Mouse (Mus musculus) right cerebral cortex, postnatal 25 days (tissue): Measurements from ENCODE around the gene Pnkd.
A peak's percentile ranks its signal among the peaks of the same experiment; 100 is the strongest.

Source experiments
- DNase-seq: peaks from one replicate; pipeline ENCODE4 v3.0.0; 2022

The Pnkd gene

DNA sequence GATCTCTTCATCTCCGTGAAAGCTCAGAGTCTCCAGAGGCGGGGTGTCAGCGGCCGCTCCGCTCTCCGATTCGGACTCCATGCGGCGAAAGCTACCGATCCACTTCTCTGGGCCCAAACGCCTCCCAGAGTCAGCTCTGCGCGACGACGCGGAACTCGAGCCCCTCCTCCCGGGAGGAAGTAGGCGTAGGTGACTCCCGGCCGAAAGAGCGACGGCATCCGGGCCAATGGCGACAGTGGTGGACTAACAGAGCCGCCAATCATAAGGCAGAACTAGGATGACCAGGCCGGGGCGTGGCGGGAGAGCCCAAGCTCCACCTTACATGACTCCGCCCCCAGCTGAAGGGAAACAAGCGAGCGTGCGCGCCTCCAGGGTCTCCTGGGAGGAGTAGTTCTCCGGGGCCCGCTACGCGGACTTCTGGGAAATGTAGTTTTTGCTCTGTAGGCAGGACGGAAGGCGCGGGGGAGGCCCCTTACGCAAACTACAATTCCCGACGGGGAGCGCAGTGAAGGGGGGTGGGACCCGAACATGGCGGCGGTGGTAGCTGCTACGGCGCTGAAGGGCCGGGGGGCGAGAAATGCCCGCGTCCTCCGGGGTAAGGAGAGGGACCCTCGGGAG, at the start of gene Pnkd, which contains the start of gene Aamp:
TSS of gene Pnkd (plus strand) at position 388 of the 618 bp plus-strand sequence.
TSS of gene Aamp (minus strand) at position 196 of the 618 bp plus-strand sequence.
- peak; percentile 100 for DNase-seq

DNA sequence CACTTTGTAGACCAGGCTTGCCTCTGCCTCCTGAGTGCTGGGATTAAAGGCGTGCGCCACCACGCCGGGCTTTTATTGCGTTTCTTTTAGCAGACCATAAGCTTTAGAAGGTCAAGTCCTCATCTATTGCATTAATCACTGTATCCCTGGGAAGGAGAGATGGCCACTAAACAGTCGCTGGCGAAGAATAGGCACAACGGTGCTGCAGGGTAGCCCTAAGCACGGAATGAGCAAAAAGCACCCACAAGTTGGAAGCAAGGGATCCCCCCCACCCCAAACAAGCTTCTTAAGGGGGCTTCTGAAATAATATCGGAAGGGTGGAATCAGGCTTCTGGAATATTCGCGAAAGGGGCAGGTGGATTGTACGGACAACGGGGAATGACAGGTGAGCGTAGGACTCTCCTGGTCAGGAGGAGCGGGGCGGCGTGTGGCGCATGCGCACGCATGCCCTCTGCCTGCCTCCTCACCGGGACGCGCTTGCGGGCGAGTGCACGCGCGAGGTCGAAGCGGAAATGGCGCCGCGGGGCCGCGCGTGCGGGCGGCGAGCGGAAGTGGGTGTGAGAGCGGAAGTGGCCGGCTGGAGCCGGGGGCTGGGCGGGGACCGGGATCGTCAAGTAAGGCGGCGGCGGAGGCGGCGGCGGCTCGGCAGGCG, 48.7 kb upstream of the Pnkd start, which contains the start of gene Arpc2:
TSS of gene Arpc2 (plus strand) at position 147 of the 652 bp plus-strand sequence.
- DNase-seq, result peak; percentile 98

DNA sequence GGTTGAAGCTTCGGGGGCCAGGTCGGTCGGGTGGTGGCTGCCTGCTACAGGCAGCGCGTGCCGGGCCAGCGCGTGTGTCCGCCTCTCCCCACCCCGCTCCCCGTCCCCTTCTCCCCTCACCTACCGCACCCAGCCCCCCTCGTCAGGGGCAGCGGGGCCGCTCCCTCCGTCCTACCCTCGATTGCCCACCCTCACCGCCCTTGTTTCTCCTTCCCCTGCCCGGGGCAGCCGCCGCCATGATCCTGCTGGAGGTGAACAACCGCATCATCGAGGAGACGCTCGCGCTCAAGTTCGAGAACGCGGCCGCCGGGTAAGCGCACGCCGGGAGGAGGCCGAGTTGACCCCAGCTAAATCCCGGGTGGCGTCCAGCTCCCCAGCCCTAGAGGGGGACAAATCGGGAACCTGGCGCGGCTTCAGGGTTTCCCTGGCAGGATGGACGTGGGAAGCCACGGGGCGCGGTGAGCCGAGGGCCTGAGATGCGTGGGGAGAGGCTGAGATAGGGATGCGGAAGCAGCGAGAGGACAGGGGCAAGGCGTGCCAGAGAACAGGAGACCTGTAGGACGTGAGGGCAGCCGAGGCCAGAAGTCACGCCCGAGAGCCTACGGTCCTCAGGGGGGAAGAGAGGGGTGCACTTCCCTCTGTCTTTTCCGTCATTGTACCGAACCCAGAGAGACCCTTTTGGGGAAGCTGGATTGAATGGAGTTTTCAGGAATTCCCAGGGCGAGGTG, 48.0 kb upstream of the Pnkd start:
- DNase-seq, result peak; percentile 37

DNA sequence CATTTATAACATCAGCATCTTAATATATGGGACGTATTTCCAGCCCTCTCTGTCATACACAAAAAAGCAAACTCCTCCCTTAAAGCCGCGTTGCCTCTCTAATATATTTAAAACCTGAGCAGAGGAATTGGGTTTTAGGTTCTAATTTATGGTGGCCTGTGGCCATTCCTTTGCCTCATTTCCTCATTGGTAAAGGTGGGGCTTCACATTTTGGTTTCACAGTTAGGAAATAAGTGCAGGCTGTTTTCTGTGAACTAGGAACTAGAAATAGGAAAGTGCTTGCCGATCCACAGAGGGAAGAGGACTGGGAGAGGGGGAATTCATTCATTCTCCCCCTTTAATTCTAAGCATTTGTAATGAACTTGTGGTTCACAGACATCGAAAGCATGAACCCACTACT, 47.1 kb upstream of the Pnkd start:
- DNase-seq, result no peak

DNA sequence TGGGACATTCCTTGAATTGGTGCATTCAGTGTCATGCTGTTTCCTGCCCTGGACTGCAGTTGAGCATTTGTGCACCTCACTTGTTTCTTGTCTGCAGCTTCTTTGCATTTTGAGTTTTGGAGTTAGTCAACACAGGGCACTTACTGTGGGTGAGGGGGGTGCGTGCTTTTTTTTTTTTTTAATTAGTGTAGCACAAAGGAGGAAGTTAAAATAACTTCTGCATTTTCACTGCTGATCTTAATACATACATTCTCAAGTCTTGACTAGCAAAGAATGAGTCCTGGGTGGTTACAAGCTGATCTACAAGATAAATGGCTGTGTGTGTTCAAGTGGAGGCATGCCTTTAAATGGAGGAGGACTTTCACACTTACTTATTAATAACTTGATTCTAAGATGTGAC, 46.6 kb upstream of the Pnkd start:
- no peak for DNase-seq

DNA sequence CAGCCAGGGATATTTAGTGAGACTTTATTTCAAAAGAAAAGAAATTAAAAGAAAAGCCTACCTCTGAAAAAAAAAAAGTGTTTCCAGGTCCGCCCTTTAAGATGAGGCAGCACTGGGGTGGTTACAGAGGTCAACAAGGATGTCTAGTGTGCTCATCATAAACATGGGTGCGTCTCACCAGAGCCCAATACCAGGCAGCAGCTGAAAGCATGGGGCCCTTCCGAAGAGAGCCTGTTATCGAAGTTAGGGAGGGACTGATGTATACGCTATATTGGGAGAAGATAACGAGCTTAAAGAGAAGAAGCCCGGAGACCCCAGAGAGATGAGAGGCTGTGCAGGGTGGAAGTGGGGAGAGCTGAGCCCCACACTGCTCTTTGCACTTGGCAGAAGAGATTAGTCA, 45.6 kb upstream of the Pnkd start:
- no peak for DNase-seq

DNA sequence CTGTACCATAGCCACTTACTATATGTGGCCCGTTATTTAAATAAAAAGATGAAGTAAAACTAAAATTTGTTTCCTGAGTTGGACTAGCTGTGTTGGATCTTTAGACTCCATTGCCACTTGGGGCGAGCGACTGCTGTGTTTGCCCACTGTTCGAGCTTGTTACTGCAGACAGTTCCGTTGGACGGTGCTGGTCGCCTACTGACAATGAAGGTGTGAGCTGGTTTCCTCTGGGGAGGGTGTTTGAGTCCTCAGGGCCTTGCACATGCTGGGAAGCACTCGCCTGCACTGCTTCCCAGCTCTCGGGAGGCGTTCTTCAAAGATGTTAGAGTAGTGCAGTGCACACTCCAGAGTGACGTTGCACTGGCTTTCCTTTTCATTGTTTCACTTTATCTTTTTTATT, 45.1 kb upstream of the Pnkd start:
- peak; percentile 45 for DNase-seq

DNA sequence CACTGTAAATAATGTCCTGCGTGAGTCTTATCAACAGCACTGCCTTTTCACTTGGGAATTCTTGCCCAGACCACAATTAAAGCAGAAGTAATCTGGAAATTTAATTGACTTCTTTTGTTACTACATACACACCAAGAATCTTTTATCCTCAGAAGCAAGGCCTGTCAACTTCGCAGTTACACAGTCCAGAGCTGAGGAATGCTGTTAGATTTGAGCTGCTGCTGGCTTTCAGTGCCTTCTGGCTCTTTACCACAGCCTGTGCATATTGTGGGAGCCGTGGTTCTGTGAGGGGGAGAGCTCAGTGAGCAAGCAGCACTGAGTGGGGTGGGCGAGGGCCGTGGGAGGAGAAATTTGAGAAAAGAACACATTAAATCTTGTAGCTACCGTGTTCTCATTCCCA, 44.4 kb upstream of the Pnkd start:
- peak; percentile 78 for DNase-seq

DNA sequence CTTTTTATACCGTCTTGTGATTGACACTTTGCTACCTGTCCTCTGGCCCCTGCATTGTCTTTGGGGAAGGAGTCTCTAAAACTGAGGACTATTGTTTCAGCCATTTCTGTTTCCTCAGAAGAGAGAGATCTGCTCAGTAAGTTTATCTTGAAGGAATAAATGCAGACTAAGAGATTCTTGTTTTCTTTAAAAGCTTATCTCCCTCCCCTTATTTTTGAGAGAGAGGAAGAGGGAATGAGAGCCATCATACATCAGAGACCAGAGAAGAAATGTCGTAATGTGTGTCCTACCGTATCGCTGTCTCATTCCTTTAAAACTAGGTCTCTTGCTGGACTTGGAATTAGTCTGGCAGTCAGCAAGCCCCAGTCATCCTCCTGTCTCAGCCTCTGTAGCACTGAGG, 43.9 kb upstream of the Pnkd start:
- DNase-seq, result no peak

DNA sequence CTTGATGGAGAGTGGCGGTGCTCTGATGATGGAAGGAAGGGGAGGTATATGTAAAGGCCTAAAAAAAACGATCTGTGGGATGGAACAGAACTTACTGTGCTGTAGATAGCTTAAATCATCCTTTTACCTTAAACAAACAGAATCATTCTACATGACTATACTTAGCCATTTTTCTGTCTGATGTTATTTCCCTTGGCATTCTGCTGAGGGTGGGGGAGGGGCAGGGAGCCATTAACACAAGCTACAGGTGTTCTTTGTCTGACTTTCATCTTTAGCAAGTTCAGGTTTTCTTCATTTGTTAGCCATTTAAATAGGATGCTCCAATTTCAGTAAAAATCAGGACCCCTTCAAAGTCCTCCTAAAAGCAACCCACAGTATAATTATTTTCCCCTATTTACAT, 39.2 kb upstream of the Pnkd start:
- no peak for DNase-seq

DNA sequence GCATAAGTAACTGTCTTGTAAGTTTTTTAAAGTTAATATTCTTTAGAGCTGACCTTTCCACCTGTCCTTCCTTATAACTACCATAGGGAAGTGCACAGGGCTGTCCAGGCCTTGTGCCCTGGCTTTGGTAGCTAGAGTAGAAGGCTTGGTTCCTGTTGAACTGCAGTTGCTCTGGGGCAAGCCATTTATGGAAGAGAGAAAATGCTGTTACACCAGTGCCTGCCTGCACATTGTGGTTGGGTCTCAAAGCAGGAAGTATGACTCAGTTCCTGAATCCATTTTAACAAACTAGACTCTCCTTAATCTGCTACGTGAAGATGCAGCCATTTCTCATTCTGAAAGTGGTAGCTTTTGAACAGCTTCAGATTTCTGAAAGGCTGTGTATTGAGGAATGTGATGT, 35.9 kb upstream of the Pnkd start:
- DNase-seq, result no peak

DNA sequence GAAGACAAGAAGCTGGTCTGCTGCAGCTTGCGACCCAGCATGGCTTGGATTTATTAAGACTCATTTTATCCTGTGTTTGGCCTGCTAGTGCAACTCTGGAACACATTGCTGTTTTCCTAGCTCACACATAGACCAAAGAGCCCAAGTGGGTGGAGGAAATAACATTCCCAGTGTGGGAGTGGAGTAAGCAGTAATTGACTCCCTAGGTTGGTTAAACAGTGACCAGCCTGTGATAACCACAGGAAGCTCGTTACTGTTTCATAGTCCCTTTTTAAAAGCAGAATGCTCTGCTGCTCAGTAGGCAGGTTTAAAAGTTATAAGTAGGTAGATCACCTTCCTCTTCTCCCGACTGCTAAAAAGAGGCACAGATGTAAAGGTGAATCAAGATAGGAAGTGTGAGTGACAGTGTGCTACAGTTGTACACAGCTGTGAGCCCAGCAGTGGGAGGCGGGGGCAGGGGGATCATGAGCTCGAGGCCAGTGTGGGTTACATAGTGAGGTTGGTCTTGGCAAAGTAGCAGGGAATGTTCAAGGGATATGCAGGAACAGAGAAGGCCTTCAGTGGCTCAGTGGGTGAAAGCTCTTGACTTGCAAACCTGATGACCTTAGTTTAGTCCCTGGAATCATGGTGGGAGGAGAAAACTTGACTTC, 35.3 kb upstream of the Pnkd start:
- no peak for DNase-seq

DNA sequence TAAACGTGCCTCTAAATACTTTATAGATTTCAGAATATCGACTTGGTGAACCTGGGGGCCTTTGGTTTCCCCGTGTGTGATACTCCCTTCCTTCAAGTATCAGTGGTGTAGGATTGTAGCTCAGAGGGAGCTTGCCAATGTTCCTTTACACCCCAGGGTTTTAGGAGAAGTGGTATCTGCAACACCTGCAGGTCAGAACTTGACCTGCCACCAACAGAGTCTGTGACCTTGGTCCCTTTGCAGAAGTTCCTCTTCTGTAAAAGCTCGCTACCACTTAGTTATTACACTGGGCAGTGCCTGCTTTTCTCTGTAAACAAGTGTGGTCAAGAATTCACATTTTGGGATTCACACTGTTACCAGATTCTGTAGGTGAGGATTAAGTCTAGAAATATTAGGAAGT, 34.6 kb upstream of the Pnkd start:
- no peak for DNase-seq

DNA sequence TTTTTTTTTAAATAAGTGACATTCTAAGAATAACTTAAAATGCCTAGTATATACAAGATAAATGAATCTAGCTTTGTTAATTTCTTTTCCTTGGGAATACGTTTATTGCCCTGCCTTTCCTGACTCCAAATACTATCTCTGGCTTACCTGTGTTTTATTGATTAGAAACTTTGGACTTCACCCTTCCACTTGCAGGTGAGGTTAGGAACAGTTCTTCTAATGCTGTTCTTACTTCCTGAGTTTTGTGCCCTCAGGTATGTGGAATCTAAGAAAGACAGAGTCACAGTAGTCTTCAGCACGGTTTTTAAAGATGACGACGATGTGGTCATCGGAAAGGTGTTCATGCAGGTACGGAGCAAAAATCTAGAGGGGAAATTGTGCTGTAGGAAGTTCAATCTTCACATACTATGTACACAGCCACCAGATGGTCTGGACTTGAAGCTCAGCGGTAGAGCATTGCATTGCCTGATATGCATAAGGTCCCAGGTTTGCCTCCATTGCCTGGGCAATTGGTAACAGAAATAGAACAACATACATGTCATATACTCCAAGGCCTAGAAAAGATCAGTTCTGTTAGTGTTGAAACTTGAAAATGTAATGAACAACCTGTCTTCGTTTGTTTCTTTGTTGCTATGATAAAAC, 28.9 kb upstream of the Pnkd start:
- DNase-seq, result no peak

DNA sequence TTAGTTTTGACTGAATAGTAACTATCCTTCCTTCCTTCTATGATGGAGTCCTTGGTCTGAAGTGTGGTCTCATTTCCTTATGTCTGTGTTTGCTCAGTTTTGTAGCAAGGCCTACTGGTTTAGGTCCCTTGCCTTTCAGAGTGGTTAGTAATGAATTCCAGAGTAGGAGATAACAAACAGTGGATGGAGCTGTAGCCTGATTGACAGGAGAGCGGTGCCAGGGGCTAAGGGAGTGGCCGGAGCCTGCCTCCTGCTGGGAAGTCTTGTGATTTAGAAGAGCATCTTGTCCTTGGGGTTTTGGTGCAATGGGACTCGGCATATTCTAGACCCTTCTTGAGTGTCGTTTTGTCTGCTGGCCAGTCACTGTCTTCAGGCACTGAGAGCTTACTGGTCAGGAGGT, 27.9 kb upstream of the Pnkd start:
- no peak for DNase-seq

DNA sequence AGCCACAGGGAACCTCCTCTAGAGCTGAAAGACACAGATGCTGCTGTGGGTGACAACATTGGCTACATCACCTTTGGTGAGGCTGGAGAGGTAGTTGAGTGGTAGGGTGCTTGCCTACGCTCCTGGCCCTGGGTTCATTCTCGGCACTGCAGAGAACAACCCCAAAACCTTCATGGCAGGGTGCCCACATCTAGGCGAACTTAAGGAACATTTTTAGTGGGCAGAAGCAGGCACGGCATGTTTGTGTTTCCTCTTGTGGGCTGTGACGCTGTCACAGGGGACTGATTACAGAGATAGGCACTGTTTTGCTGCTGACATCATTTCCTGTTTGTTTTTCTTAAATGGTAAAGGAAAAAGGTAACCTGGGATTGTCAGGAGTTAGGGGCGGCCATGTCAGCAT, 22.2 kb upstream of the Pnkd start:
- DNase-seq, result no peak

DNA sequence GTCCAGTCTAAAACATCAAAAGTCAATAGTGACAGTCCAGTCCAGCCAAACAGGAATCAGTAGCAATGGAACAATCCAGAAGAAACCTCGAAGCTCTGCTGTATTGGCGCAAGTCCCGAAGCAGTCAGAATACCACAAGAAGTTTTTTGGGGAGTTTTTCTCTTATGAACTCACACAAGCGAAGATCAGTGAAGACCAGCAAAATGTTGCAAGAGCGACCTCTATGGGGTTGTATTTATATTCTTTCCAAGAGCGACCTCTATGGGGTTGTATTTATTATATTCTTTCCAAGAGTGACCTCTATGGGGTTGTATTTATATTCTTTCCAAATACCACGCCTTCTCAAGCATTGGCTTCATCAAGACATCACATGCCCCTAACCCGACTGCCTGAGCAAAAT, 16.0 kb upstream of the Pnkd start:
- no peak for DNase-seq

DNA sequence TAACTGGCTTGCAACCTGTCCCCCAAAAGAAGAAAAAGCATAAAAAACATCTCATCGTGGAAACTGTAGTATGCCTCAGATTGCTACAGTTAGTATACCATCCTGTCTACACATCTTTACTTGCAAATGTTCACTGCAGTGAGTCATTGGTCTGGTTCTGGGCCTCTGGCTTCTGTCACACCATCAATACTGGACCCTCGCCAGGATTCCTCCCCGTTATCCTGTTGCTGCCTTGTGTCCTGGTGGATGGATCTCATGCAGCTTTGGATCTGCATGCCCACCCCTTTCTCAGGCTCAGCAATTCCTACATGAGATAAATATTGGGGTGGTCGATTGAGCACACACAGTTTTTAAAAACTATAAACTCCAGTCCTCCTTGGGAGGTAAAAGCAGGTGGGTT, 13.1 kb upstream of the Pnkd start:
- no peak for DNase-seq

DNA sequence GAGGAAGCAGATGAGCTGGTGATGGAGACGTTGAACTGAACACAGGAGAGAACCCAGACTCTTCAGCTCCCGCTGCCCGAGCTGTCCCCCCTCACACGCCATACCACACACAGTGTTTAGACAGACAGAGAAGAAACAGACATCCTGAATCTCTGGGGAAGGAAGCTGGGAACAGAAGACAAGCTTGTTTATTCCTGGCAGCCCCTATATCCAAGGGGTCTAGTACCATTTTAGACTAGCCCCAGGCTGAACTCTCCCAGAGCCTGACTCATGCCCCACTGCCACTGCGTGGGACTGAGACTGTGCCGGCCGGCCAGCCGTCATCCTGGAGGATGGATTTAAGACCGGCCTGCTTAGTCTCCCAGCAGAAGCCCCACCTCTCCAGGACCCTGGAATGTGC, 9.7 kb upstream of the Pnkd start:
- no peak for DNase-seq

DNA sequence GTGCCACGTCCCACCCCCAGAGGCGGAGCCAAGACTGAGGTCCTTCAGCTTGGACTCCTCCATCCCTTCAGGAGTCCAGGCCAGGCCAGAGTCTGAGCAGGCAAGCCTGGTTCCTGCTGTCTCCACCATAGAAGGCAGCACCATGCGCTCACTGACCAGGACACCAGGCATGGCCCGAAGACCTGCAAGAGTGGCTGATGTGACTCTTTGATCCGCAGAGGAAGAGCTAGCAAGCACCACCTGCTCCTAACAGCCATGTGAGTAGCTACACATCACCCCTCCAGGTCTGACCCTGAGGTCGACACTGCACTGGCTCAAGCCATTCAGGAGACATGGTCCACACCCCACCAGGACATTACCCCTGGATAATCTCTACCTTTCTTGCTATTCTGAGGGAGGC, 7.7 kb upstream of the Pnkd start:
- DNase-seq, result no peak

DNA sequence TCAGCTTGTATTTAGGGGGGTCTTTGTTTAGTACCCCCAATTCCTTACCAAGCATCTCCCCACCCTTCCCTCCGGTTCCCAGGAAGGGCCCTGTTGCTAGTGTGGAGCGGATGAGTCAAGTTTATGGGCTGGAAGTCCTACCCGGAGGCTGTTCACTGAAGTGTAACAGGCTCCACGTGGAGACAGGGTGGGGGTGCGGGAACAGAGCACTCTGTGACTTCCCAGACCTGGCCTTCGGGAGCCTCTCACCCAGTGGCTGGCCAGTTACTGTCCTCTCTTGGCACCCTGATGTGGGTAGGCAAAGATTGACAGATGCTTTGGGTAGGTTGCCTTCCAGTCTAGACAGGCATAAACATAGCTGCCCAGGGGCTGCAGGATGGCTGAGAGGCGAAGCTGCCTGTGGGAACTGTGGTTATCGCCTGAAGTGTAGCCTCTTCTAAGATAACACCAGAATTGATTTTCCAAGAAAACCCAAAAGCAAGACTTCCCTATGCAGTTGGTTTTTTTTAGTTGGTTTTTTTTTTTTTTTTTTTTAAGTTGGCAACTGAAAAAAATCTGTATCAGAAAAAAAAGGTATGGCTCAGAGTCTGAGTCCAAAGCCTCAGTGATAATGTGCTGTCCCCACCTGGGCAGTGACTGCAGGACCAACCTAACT, 6.7 kb upstream of the Pnkd start:
- no peak for DNase-seq

DNA sequence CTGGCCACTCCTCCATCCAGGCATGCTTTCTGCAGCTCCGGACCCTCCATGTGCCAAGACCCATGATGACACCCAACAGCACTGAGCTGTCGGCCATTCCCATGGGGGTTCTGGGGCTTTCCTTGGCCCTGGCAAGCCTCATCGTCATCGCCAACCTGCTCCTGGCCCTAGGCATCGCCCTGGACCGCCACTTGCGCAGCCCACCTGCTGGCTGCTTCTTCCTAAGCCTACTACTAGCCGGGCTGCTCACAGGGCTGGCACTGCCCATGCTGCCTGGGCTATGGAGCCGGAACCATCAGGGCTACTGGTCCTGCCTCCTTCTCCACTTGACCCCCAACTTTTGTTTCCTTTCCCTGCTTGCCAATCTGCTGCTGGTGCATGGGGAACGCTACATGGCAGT, 6.2 kb upstream of the Pnkd start, which contains the start of gene Gpbar1:
TSS of gene Gpbar1 (plus strand) at position 13 of the 400 bp plus-strand sequence.
- DNase-seq, result no peak

DNA sequence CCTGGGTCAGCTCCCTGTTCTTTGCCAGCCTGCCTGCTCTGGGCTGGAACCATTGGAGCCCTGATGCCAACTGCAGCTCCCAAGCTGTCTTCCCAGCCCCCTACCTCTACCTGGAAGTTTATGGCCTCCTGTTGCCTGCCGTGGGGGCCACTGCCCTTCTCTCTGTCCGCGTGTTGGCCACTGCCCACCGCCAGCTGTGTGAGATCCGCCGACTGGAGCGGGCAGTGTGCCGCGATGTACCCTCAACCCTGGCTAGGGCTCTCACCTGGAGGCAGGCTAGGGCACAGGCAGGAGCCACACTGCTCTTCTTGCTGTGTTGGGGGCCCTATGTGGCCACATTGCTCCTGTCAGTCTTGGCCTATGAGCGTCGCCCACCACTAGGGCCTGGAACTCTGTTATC, 5.7 kb upstream of the Pnkd start:
- DNase-seq, result no peak
